Mouse (Mus musculus) heart, adult 8-10 months (tissue): ENCODE results near the gene Prune2. TPM values are rescaled to one million over a fixed set of nuclear protein-coding genes. Genes with fewer than 3 reads are reported as not detected.
A peak's percentile ranks its signal among the peaks of the same experiment; 100 is the strongest.
"Not testable (repeated sequence)": the region's sequence is repeated elsewhere in the genome, so short reads cannot be mapped to it uniquely, and the experiment has no call there.

ENCODE experiments used
- DNase-seq: peaks from one replicate; pipeline ENCODE4 v3.0.0; 2022; ENCODE audit warnings: low spot score
- total RNA-seq, 4 experiments: library from RNA; stranded (reverse); gene quantifications; 2 replicates each; pipeline ENCODE4 v1.2.4; 2022

Prune2 gene
- total RNA-seq, 4 experiments from 2014 or later: 75.4 to 98.4 (median 87.2) TPM

DNA sequence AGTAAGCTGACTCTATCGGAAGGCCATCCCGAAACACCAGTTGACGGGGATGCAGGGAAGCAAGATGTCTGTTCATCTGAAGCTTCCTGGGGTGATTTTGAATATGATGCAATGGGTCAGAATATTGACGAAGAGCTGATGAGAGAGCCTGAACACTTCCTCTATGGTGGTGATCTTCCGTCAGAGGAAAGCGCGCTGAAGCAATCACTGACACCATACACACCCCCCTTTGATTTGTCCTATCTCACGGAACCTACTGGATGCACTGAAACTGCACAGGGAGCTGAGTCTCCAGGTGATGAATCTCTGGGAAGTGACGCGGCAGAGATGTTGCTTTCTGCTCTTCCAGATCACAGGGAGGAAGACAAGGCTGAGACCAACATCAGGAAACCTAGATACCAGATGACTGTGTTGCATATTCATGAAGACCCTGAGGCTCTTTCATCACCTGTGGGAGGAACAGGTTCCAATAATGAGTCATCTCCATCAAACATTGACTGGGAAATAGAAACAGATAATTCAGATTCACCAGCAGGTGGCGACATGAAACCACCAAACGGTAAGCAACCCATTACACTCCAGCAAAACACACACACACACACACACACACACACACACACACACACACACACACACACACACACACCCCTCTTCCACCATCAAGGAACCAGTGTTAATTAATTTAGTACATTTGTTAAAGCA, 168.3 kb downstream of the Prune2 start:
- DNase-seq: peak; percentile 29

DNA sequence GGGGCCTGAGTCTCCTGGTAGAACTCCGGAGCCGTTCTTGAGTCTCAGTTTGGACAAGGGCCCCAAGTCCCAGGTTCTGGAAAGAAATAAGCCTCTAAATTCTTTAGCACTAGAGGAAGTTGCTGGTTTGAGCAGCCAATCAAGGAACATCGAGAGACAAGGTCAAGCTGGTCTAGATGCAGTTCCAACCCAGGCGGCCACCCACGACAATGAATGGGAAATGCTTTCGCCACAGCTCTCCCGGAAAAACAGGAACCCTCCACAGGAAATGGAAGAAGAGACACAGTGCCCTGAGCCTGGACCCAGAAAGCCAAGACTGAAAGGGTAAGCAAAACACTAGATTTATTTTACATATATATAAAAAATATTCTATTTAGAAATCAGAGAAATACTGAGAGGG, 169.5 kb downstream of the Prune2 start:
- no peak for DNase-seq

DNA sequence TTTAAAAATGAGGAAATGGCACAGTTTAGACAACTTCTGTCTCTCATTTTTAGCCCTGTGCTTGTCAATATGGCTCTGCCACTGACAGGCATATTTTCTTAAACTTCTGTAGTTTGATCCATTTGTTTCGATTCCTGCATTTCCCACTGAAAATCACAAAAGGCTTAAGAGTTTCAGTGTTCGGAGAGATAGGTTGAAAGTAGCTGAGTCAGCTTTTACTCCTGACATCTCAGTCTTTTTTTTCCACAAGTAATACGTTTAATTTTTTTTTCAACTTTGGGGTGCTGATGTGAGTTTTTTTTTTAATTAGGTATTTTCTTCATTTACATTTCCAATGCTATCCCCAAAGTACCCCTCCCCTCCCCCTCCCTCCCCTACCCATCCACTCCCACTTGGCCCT, 174.6 kb downstream of the Prune2 start:
- no peak for DNase-seq

DNA sequence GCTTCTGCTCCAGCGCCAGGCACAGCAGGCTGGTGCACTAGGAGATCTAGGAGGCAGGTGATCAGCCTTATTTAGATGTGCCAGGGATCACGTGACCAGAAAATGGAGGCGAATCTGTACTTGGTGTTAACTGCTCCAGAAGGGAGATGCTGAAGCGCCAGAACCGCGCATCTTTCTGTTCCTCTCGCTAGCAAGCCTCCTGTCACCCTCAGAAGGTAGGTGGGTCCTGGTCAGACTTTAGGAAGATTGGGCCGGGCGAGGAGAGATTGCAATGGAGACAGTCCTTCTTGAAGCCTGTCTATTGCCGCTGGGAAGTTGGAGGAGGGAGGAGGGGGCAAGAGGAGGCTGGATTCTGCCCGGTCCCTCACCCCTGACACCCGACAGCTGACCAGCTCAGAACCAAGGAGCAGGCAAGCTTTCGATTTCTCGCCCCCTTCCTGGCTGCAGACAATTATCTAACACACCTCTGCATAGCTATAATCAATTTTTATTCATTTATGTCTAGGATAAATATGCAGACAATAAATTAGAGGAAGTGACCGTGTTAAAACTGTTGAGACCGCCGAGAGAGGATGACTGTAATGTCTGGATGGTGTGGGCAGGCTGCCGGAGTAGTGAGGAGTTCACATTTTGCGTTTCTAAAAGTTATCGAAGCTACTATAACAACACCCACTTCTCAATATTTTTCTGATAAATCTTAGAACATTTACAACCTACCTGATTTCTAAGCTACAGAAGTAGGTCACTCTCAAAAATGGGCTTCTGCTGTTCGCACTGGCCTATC, 181.0 kb downstream of the Prune2 start:
- DNase-seq: no peak

DNA sequence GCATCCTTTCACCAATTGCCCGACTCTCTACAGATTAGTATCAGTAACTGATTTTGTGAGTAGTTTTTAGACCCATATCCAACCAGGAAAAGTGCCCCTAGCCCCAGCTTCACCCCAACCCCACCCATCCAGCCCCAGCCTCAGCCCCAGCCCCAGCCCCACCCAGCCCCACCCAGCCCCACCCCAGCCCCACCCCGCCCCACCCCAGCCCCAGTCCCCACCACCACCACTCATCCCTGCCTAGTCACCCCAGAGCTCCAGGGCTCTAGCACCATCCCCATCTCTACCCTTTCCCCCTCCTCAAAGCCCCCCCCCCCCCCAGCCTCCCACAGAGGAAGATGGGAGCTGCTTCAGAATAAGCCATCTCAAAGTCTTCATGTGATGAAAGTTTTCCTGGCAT, 181.7 kb downstream of the Prune2 start:
- DNase-seq: no peak

DNA sequence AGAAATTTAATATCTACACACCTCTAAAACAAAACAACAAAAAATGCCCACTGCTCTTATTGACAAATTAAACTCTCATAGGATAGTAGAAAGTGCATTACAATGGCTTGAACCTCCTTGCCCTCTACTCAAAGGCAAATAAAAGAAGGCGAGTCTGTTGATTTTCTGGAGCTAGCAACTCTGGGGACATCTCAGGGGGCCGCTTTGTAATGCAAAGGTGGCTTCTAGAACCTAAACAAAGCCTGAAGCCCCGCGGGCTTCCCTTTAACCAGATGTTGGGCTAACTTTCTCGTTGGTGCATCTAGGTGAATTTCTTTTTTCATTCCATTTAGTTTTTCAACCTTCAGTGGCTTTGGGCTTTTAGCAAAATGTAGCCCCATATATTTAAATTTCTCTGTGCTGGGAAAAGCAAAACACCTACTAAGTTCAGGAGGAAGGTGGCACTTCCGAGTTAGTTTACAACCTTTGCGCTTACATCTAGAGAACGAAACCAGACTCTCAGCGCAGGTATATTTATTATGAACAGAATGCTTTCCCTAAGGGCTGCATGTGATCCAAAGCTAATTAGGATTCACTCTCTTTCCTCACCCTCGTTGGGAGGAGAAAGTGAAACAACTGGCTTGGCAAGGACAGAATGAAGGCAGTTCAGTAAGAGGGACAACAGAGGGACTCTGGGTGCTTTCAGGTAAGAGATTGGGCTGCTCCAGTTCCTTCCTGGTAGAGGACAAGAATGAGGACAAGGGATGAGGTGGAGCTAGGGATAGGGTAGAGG, 182.4 kb downstream of the Prune2 start:
- no peak for DNase-seq

DNA sequence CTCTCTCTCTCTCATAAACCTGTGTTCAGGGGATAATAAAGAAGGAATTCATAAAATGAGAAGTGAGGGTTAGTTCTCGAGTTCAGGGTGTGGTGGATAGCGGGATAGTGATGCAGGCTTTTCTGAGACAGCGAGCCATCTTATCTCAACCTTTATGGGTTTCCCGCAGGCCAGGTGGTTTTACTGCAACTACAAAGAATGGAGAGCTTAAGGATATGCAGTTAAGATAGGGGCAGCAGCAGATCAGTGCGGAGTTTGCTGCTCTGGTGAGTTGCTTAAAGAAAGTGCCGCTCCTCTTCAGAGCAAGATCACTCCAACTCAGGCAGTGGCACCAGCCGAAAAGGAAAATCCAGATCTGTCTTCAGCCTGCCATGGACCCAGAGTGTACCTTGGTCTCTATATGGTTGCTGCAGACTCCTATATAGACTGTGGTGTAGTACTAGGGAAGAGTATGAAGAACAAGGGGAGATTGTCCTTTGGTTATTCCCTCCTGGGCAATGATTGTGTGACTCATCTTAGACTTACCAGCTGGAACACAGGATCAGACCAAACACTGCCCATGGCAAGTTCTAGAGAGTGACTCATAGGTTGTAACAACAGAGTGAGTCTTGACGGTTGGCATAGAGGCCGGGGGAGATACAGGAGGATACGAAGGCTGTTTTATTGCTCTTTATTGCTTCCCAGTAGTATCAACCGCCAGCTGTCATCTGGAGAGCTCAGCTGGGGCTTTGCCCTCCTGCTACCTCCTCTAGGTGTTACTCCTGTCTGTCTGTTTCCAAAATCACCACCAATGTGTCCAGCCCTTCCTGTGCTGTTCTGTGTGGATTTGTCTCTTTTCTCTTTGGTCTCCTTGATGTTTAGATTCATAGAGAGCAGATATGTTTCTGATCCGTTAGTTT, 184.3 kb downstream of the Prune2 start:
- DNase-seq: no peak

DNA sequence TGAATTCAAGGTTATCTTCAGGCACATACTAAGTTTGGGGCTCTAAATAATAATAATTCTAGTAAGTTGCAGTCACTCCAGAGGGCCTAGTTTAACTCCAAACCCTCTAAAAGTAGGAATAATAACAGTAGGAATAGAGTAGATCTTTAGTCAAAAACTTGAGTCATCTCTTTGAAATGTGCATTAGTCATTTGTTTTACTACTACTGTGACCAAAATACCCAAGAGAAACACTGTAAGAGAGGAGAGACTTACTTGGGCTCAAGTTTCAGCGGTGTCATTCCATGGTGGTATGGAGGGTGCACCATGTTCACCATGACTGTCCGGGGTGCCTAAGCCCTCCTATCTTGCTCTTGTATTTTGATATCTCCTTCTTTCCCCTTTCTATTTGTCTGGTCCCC, 187.3 kb downstream of the Prune2 start:
- no peak for DNase-seq

DNA sequence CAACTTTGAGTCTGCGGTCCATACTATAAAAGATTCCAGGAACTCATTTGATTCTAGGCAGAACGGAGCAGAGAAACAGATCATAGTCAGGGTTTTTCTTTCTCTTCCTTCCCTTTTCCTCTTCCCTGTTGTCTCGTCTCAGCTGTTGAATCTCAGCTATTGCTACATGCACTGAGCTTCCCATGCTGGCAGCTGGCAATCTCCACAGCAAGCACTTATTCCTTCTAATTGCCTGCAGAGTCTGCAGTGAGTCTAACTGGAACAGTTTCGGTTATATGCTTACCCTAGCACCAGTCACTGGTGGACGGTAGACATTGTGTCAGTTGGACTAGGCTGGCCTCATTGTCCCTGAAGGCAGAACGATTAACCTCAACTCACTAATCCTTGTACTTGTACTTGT, 188.3 kb downstream of the Prune2 start:
- DNase-seq: peak; percentile 26

DNA sequence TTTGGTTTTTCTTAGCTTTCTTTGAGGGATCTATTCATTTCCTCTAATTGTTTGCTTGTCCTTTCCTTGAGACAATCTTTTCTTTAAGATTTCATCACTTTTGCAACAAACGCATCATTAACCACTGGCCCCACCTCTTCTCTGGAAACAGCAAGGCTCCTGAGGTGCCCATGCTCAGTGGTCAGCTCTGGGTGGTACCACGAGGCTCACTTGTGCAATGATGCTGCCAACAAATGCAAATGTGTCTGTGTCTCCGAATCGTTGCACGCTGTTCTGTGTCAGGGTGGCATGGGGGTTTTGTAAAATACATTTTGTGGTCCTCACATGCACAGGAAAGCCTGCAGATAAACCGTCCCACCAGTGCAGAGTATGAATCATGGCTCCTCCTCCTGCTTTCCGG, 194.1 kb downstream of the Prune2 start:
- DNase-seq: no peak

DNA sequence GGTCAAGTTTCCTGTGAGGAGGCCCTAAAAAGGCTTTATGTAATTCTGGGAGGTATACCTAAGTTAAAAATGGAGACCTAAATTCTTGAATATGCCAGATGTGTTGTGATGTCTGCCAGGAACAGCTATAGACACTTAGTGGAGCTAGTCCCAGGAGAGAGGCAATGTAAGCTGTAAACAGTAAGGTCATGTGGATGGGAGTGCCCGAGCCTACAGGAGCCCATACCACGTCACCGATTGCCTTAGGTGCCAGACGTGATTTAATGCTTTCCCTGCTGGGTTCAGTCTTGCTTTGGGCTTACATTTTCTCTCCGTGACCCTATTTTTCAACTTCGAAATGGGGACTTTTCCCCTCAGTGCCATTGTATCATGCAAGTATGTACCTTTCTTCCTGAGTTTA, 195.9 kb downstream of the Prune2 start:
- no peak for DNase-seq

DNA sequence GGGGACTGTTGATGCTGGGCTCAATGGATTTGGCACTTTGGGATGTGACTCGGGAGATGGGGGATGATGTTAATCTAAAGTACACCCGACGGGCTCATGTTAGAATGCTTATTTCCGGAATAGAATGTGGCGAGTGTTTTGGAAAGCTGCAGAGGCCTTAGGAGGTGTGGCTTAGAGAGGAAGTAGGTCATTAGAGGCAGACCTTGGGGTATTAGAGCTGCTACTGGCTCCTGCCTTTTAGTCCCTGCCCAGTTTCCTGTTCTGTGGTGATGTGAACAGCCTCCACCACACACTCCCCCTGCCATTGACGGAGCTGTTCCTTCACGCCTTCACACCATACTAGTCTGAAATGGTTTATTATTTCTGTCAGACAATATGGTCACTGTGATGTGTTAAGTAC, 196.5 kb downstream of the Prune2 start:
- DNase-seq: no peak

DNA sequence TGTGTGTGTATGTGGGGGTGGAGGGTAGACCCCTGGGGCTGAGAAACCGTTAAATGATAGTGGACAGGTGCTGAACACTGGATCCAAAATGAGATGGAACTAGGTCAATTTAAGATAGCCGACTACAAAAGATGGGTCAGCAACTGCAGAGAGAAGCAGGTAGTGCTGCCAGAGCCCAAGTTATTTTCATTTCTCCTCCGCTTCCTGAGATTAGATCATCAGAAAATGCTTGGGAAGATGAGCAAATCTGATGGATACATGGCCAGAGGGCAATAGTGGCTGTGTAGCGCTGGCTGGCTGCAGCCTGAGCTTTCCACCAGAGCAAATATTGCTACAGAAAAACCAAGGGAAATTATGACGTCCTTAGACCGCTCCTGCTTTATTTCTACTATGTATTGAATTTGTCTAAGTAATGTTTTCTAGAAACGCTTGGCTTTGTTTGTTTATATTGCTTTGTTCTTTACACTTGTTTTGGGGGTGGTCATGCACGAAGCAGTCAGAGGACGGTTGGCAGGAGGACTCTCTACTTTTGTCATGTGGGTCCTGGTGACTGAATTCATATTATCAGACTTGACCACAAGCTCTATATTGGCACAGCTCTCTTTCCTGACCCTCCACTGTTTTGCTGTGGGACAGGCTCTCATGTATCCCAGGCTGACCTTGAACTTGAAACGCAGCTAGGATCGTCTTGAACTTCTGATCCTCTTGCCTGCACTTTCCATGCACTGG, 198.2 kb downstream of the Prune2 start:
- DNase-seq: no peak

DNA sequence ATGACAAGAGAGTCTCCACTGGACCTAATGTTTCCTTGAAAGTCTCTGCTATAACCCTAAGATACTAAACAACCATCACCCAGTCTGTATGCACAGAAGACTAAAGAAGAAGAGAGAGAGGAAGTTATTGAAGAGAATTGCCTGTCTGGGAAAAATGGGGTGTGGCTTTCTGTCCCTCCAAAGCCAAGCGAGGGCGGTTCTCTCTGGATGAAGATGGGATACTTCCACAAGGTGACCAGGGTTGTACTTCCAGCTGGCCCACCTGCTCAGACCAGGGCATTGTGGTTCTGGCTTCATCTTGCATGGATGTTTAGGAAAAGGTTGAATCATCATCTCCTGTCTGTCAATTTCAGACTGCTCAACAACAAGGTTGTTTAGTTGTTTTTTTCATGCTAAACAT, 199.3 kb downstream of the Prune2 start:
- DNase-seq: no peak

DNA sequence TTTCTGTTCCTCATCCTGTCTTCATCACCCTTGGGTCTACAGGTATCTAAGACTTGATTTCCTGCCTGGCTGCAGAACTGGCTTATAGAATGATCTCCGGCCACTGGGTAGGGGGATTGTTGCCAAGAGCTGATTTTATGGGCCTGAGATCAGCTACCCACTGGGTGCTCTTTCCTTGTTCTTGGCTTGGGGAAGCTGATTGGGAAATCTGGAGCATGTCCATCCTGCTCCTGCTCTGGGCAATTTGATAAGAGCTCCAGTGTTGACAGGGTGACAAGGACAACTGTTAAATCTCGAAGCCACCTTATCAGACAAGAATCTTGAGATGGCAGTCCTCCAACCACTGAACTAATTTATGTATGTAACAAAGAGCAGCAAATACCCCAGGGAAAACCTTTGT, 203.8 kb downstream of the Prune2 start:
- peak; percentile 24 for DNase-seq

DNA sequence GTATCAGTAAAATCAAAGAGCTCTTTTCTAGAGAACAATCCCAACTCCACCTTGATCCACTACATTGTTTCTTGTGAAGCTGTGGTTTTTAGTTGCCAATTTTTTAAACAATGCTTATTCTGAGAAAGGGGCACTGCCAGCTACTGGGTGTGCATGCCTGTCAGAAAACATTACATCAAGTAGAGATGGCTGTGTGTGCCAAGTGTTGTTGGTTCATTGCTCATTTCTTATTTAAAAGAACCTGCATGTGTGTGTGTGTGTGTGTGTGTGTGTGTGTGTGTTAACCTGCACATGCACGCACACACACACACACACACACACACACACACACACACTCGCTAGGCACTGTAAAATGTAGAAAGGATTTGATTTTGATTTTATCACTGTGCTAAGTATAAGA, 204.3 kb downstream of the Prune2 start:
- DNase-seq: no peak

DNA sequence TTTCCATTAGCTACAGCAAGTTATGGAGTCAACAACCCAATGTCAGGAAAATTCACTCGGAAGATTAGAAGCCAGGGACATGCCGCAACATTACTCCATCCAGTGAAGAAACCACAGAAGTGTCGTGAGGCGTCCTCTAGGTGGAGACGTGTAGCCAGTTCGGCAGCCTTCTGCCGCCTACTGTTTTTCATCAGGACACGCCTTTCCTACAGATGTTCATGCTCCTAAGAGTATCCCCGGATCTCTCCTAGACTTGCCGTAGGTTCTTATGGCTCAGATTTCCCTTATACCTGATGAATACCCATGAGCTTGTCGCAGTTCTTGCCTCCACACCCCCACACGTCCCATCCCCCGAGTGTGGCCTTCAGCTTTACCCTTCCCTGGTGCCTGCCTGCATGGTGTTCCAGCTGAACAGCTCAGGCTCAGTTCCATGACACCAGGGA, 207.6 kb downstream of the Prune2 start:
- DNase-seq: peak; percentile 36

DNA sequence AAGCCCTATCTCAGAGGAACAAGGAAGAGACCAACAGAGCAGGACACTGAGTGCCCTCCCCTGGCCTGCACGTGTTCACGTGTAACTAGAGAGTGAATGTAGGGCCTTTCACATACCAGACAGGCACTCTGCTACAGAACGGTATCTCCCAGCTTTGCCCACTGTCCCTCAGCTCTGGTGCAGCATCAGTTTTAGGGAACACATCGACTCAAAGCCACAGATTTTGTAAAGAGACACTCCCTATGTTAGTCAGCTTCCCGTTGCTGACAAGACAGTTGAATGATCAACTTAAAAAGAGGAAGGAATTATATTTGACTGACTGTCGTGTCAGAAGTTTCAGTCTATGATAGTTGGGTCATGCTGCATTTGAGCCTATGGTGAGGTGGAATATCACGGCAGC, 210.4 kb downstream of the Prune2 start:
- peak; percentile 36 for DNase-seq

DNA sequence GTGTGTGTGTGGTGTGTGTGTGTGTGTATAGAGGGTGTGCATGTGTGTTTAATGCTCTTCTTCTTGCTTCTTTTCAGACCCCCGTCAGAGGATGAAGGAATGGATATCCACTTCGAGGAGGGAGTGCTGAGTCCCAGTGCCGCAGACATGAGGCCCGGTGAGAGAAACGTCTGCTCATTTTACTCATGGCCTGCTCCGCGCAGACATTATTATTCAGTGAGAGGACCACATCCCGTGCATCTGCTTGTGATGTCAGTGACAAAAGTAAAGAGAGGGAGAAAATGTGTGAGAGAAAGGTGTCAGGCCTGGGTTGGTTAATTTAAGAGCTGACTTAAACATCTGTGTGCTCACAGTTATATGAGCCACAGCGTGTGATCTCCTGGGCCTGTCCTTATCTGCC, 212.3 kb downstream of the Prune2 start:
- DNase-seq: no peak

DNA sequence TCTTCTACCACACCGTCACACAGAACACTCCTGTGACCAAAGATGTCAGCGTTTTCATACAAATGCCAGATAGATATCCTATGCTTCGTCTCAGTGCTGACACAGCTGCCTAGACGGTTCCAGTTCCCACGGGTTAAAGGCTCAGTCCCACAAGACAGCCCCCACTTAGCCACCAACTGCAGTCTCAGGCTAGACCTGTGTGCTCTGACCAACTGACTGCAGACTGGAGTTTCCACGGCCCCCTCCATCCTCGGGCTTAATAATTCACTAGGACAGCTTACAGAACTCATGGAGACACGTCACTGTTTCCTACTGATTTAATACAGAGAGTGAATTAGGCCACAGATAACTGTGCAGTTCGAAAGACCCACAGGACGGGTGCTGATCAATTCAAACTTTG, 213.8 kb downstream of the Prune2 start:
- no peak for DNase-seq

DNA sequence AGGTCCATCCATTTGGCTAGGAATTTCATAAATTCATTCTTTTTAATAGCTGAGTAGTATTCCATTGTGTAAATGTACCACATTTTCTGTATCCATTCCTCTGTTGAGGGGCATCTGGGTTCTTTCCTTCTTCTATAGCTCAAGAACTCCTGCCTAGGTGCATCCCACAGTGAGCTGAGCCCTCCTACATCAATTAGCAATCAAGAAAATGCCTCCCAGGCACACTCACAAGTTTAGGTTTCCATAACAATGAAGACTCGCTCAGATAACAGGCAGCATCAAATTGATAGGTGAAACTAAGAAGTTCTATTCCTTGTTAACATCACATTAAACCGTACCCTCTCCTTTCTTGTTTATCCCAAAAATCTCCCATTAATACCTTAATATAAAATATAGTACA, 218.6 kb downstream of the Prune2 start:
- DNase-seq: not testable (repeated sequence)
